In genomic region chr17:35700371-35700961, GRCm38 (mm10) we compare ENCODE assay signal across 8 mouse cellular contexts. TPM values are rescaled to one million over a fixed set of nuclear protein-coding genes. Genes with fewer than 3 reads are reported as not detected.
A peak's percentile ranks its signal among the peaks of the same experiment; 100 is the strongest.
DNase-seq lines count a peak whose midpoint lies in the region; ATAC-seq and TF ChIP-seq lines count a peak whose summit lies in the region.
"Had no signal": no experiment of that assay in that cellular context is flagged by ENCODE, and none has a peak within 500 bp of the region (broad histone marks: within the 10 kb centered on the region; RNA-seq: fewer than 3 reads in every experiment).

No protein-coding gene starts in this region.

- H3K79me2 ChIP-seq in heart, adult 2 months (replicated peaks; ENCODE audit: control insufficient read depth, insufficient read depth, low read length): no peaks in the 10 kb centered on the region

- H3K9ac ChIP-seq in heart, adult 2 months (ENCODE audit: low read depth, low read length): peak overlapping the region; percentile 78
- H3K9ac ChIP-seq in limb, embryonic 11.5 days (ENCODE audit: low read length): peak overlapping the region; percentile 76
- peak overlapping the region; percentile 98 for H3K9ac ChIP-seq in midbrain, embryonic 13.5 days (replicated peaks)

- TF ChIP-seq POLR2A in heart, adult 2 months (IDR thresholded peaks at IDR 0.05; ENCODE audit: insufficient read depth, low read depth, low read length): peak; percentile 60; the same call in 1 of the 2 replicates
- no peak for TF ChIP-seq POLR2A in kidney, adult 2 months (IDR thresholded peaks at IDR 0.05; ENCODE audit: low read depth, low read length)

- peak; percentile 91 for DNase-seq in adrenal gland, adult 2 months
- peak; percentile 74 for DNase-seq in embryo, embryonic 9.5 days (ENCODE audit: extremely low spot score)
- DNase-seq in heart, adult 2 months: peak; percentile 88 to 91
- DNase-seq in kidney, adult 2 months: peak; percentile 92
- peak; percentile 68 for DNase-seq in limb, embryonic 11.5 days (ENCODE audit: low spot score)
- peak; percentile 40 to 69 for DNase-seq in spleen, postnatal 4 days (ENCODE audit: low spot score in 2 of 2)

- H3K9me3 ChIP-seq in limb, embryonic 11.5 days (ENCODE audit: control insufficient read depth, low read length): 0 out of 2 replicates have a peak, but pooled peaks cover under 1% of the 10 kb centered on the region
- peaks cover under 1% of the 10 kb centered on the region; the same call in 1 of the 2 replicates for H3K9me3 ChIP-seq in midbrain, embryonic 13.5 days

- no peak for ATAC-seq in limb, embryonic 11.5 days (ENCODE audit: insufficient number of reproducible peaks, low FRiP score, low TSS enrichment, low read depth)
- ATAC-seq in midbrain, embryonic 13.5 days: peak; percentile 25

- TF ChIP-seq CTCF in heart, adult 2 months (IDR thresholded peaks at IDR 0.05): no peak
- no peak for TF ChIP-seq CTCF in kidney, adult 2 months (conservative IDR thresholded peaks at IDR 0.05; ENCODE audit: insufficient read depth, insufficient read length, low read depth, low read length)

- H3K4me2 ChIP-seq in limb, embryonic 11.5 days (ENCODE audit: low read depth, severe bottlenecking): peak overlapping the region; percentile 97
- peak overlapping the region; percentile 90 for H3K4me2 ChIP-seq in midbrain, embryonic 13.5 days (replicated peaks)

- peak overlapping the region; percentile 62 for H3K4me3 ChIP-seq in heart, adult 2 months
- peak overlapping the region; percentile 51 for H3K4me3 ChIP-seq in kidney, adult 2 months (ENCODE audit: insufficient read depth, low read depth, low read length)
- peak overlapping the region; percentile 68 for H3K4me3 ChIP-seq in limb, embryonic 11.5 days (ENCODE audit: low read depth, low read length)
- H3K4me3 ChIP-seq in midbrain, embryonic 13.5 days (replicated peaks): peak overlapping the region; percentile 85

- H3K27me3 ChIP-seq in heart, adult 2 months (ENCODE audit: control insufficient read depth, insufficient read depth, low read length): 0 out of 2 replicates have a peak, but pooled peaks cover 1% of the 10 kb centered on the region
- no peaks in the 10 kb centered on the region for H3K27me3 ChIP-seq in kidney, adult 2 months (replicated peaks; ENCODE audit: control insufficient read depth, insufficient read depth, low read length)
- H3K27me3 ChIP-seq in limb, embryonic 11.5 days (ENCODE audit: control insufficient read depth, insufficient read depth, low read length): peaks cover 19% of the 10 kb centered on the region
- H3K27me3 ChIP-seq in midbrain, embryonic 13.5 days: no peaks in the 10 kb centered on the region

- no peaks in the 10 kb centered on the region; the same call in none of the 2 replicates for H3K36me3 ChIP-seq in heart, adult 2 months (ENCODE audit: control insufficient read depth, insufficient read depth, low read length)
- H3K36me3 ChIP-seq in kidney, adult 2 months (ENCODE audit: control insufficient read depth, insufficient read depth, low read length): no peaks in the 10 kb centered on the region; the same call in 1 of the 2 replicates
- 0 out of 2 replicates have a peak, but pooled peaks cover under 1% of the 10 kb centered on the region for H3K36me3 ChIP-seq in limb, embryonic 11.5 days (ENCODE audit: control insufficient read depth, insufficient read depth, low read length)
- peaks cover 6% of the 10 kb centered on the region for H3K36me3 ChIP-seq in midbrain, embryonic 13.5 days

- WGBS in heart, adult 2 months: 1% methylated on average over 65 of the region's 66 CpGs
- WGBS in kidney, adult 2 months: 1% methylated on average over 62 of the region's 66 CpGs
- under 1% methylated on average over 34 of the region's 66 CpGs for whole genome bisulfite sequencing in limb, embryonic 11.5 days
- WGBS in midbrain, embryonic 13.5 days: 1% methylated on average over 50 of the region's 66 CpGs

- H3K27ac ChIP-seq in heart, adult 2 months: peak overlapping the region; percentile 92
- peak overlapping the region; percentile 87 for H3K27ac ChIP-seq in kidney, adult 2 months (ENCODE audit: insufficient read depth, low read depth, low read length)
- peak overlapping the region; percentile 52; the same call in 1 of the 2 replicates for H3K27ac ChIP-seq in limb, embryonic 11.5 days (replicated peaks; ENCODE audit: low read depth, low read length)
- peak overlapping the region; percentile 99 for H3K27ac ChIP-seq in midbrain, embryonic 13.5 days

- intact Hi-C loops in heart, adult 2 months (cut with DNase I): no loop called here

- peaks cover 9% of the 10 kb centered on the region; the same call in 1 of the 2 replicates for H3K4me1 ChIP-seq in heart, adult 2 months (ENCODE audit: control insufficient read depth, insufficient read depth, low read length)
- H3K4me1 ChIP-seq in kidney, adult 2 months (ENCODE audit: control insufficient read depth, insufficient read depth, low read length): peaks cover 30% of the 10 kb centered on the region
- peaks cover 34% of the 10 kb centered on the region for H3K4me1 ChIP-seq in limb, embryonic 11.5 days (ENCODE audit: control insufficient read depth, insufficient read depth, low read length)
- peaks cover 66% of the 10 kb centered on the region for H3K4me1 ChIP-seq in midbrain, embryonic 13.5 days (replicated peaks)

- no peak for TF ChIP-seq EP300 in heart, adult 2 months (IDR thresholded peaks at IDR 0.05; ENCODE audit: insufficient read depth, low read depth, low read length)

RNA-seq across cellular contexts. Expression of gene Ddr1, which starts 4.0 kb away (rescaled TPM):
- 10 to 100 TPM; 30.0 to 58.8 TPM for total RNA-seq in adrenal gland, adult 2 months (2021)
- polyA plus RNA-seq in adrenal gland, adult 2 months (2012; rRNA removed): 58.0 and 61.6 TPM in 2 replicates
- 10 to 100 TPM; 25.9 to 30.6 TPM for total RNA-seq in heart, adult 2 months (2021)
- polyA plus RNA-seq in heart, adult 2 months (2012; rRNA removed): 24.4 and 27.6 TPM in 2 replicates
- polyA plus RNA-seq in kidney, adult 2 months (2012; rRNA removed): 91.2 and 109 TPM in 2 replicates
- polyA plus RNA-seq in limb, embryonic 11.5 days (2014; fragmentation: Nextera tagmentation; extraction: Ambion mirVana): 14.7 and 17.6 TPM in 2 replicates
- polyA plus RNA-seq in midbrain, embryonic 13.5 days (2015; fragmentation: Nextera tagmentation; extraction: Ambion mirVana): 163 and 187 TPM in 2 replicates

RNA-seq across cellular contexts. Expression of gene Gtf2h4, which starts 26.9 kb away (rescaled TPM):
- 10 to 100 TPM; 18.6 to 25.3 TPM for total RNA-seq in adrenal gland, adult 2 months (2021)
- 22.5 and 23.4 TPM in 2 replicates for polyA plus RNA-seq in adrenal gland, adult 2 months (2012; rRNA removed)
- total RNA-seq in heart, adult 2 months (2021): 10 to 100 TPM; 15.0 to 20.6 TPM
- 19.2 and 21.0 TPM in 2 replicates for polyA plus RNA-seq in heart, adult 2 months (2012; rRNA removed)
- 28.7 and 29.1 TPM in 2 replicates for polyA plus RNA-seq in kidney, adult 2 months (2012; rRNA removed)
- 56.7 and 57.0 TPM in 2 replicates for polyA plus RNA-seq in limb, embryonic 11.5 days (2014; fragmentation: Nextera tagmentation; extraction: Ambion mirVana)
- polyA plus RNA-seq in midbrain, embryonic 13.5 days (2015; fragmentation: Nextera tagmentation; extraction: Ambion mirVana): 31.5 and 32.0 TPM in 2 replicates

RNA-seq across cellular contexts. Expression of gene Vars2, which starts 33.1 kb away (rescaled TPM):
- 10 to 100 TPM; 36.4 to 38.6 TPM for total RNA-seq in adrenal gland, adult 2 months (2021)
- 75.5 and 77.3 TPM in 2 replicates for polyA plus RNA-seq in adrenal gland, adult 2 months (2012; rRNA removed)
- 10 to 100 TPM; 26.6 to 28.3 TPM for total RNA-seq in heart, adult 2 months (2021)
- polyA plus RNA-seq in heart, adult 2 months (2012; rRNA removed): 19.3 and 20.3 TPM in 2 replicates
- polyA plus RNA-seq in kidney, adult 2 months (2012; rRNA removed): 21.5 and 31.3 TPM in 2 replicates
- polyA plus RNA-seq in limb, embryonic 11.5 days (2014; fragmentation: Nextera tagmentation; extraction: Ambion mirVana): 17.6 and 17.9 TPM in 2 replicates
- 13.0 and 15.1 TPM in 2 replicates for polyA plus RNA-seq in midbrain, embryonic 13.5 days (2015; fragmentation: Nextera tagmentation; extraction: Ambion mirVana)

RNA-seq across cellular contexts. Expression of gene Mucl3, which starts 57.0 kb away (rescaled TPM):
- not detected for total RNA-seq in adrenal gland, adult 2 months (2021)
- 0.18 TPM in 1 of 2 replicates, not detected in the other for polyA plus RNA-seq in adrenal gland, adult 2 months (2012; rRNA removed)
- not detected for total RNA-seq in heart, adult 2 months (2021)
- polyA plus RNA-seq in heart, adult 2 months (2012; rRNA removed): not detected in 2 replicates
- not detected in 2 replicates for polyA plus RNA-seq in kidney, adult 2 months (2012; rRNA removed)
- polyA plus RNA-seq in limb, embryonic 11.5 days (2014; fragmentation: Nextera tagmentation; extraction: Ambion mirVana): not detected in 2 replicates
- polyA plus RNA-seq in midbrain, embryonic 13.5 days (2015; fragmentation: Nextera tagmentation; extraction: Ambion mirVana): not detected in 2 replicates
- total RNA-seq: neutrophil, adult 5-6 weeks had no signal
